Mouse (Mus musculus): ENCODE data around the gene Stk32c. TPM values are rescaled to one million over a fixed set of nuclear protein-coding genes. Genes with fewer than 3 reads are reported as not detected.
A peak's percentile ranks its signal among the peaks of the same experiment; 100 is the strongest.

Gene Stk32c
- polyA plus RNA-seq, 1 experiment from 2014 or later, result not detected

DNA sequence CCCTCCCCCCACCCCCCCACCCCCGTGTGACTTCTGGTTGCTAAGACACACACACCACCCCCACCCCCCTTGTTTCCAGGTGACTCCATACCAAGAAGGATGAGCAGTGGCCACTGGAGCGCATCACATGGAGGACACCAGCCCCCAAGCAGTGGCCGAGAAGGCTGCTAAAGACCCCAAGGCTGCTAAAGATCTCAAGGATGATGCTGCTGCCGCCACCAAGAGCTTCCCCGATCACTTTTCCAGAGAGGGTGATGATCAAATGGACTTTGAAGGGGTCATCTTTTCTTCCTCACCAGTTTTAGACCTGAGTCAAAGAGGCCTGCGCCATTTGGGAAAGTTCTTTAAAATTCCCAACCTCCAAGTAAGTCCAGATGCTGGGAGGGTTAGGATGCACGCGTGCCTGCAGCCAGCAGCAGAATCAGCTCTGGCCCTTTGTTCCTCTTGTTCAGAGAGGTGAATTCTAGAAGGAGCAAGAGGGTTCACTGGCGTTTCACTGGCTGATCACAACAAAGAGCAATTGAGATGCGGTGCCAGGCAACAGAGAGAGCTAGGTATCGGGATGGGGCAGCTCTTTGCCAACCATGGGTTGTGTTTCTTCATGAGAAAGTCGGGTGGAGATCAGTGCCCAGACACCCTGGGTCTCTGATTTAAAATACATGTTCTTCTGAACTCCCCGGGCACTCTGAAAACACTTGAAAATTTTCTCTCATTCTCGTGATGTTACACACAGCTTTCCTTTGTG lies 1.7 kb upstream of the Stk32c start:
- Histone ChIP-seq H3K4me1 (replicated peaks; ENCODE audit: control insufficient read depth, insufficient read depth, low read length) (no peaks in the 10 kb centered on the region), H3K36me3 (ENCODE audit: control insufficient read depth, insufficient read depth, low read length) (no peaks in the 10 kb centered on the region), H3K27me3 (replicated peaks; ENCODE audit: control insufficient read depth, insufficient read depth, low read length) (no peaks in the 10 kb centered on the region), H3K9ac (ENCODE audit: low read depth, low read length) (no peak overlapping the region), H3K4me2 (no peak overlapping the region), H3K27ac (ENCODE audit: low read depth, low read length) (no peak overlapping the region), H3K4me3 (ENCODE audit: low read depth, low read length) (no peak overlapping the region), H3K9me3 (ENCODE audit: control insufficient read depth, low read length) (no peaks in the 10 kb centered on the region)
- ATAC-seq (replicated peaks; ENCODE audit: low FRiP score) (no peak), DNase-seq (ENCODE audit: low spot score) (peak; percentile 27)
- WGBS, result 76% methylated on average over 14 of the region's 14 CpGs

DNA sequence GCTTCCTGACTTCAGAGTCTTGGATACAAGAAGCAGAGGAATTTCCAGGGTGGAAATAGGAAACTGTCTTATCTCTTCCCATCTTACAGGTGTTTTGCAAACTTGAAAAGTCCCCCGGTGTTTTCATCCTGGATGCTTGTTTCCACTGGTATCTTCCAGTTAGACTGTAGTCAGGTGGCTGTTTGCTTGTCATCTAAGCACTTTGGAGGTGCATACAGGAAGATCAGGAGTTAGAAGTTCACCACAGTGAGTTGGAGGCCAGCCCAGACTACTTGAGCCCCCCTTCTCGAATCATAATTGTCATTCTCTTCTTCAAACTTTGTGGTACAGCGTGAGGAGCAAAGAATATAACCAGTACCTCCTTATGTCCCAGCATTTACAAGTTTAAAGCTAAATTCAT lies 1.1 kb upstream of the Stk32c start:
- Histone ChIP-seq H3K4me2 (no peak overlapping the region), H3K27ac (ENCODE audit: low read depth, low read length) (no peak overlapping the region), H3K4me3 (ENCODE audit: low read depth, low read length) (no peak overlapping the region), H3K36me3 (ENCODE audit: control insufficient read depth, insufficient read depth, low read length) (no peaks in the 10 kb centered on the region), H3K9me3 (ENCODE audit: control insufficient read depth, low read length) (no peaks in the 10 kb centered on the region), H3K27me3 (replicated peaks; ENCODE audit: control insufficient read depth, insufficient read depth, low read length) (no peaks in the 10 kb centered on the region), H3K9ac (ENCODE audit: low read depth, low read length) (no peak overlapping the region), H3K4me1 (replicated peaks; ENCODE audit: control insufficient read depth, insufficient read depth, low read length) (no peaks in the 10 kb centered on the region)
- WGBS, result 77% methylated on average over 3 of the region's 3 CpGs
- DNase-seq (ENCODE audit: low spot score), result no peak
- no peak for ATAC-seq (replicated peaks; ENCODE audit: low FRiP score)

DNA sequence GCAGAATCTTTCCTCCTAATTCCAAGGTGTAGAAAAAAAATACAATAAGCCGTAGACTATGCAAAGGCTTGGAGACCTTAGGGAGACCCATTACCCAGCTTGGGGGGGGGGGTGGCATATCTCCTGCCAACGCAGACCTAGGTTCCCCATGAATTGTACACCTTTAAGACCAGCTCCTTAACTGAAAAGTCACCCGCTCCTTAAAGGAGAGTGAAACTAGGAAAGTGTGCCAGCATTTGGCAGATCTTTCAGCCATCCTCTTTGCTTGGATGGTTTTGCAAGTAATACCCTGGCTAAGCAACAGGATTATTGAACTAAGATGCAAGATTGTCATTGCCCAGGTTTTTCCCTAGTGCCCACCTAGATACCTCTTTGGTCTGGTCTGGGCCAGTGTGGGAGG lies 644 bp upstream of the Stk32c start:
- no peaks in the 10 kb centered on the region for H3K36me3 ChIP-seq (ENCODE audit: control insufficient read depth, insufficient read depth, low read length)
- H3K9ac ChIP-seq (ENCODE audit: low read depth, low read length), result peak overlapping the region; percentile 59; the same call in 1 of the 2 replicates
- ATAC-seq (replicated peaks; ENCODE audit: low FRiP score) (no peak), DNase-seq (ENCODE audit: low spot score) (peak; percentile 28)
- no peaks in the 10 kb centered on the region for H3K27me3 ChIP-seq (replicated peaks; ENCODE audit: control insufficient read depth, insufficient read depth, low read length)
- peak overlapping the region; percentile 77 for H3K4me2 ChIP-seq
- no peak overlapping the region for H3K27ac ChIP-seq (ENCODE audit: low read depth, low read length)
- WGBS, result 70% methylated on average over 3 of the region's 3 CpGs
- H3K4me1 ChIP-seq (replicated peaks; ENCODE audit: control insufficient read depth, insufficient read depth, low read length), result no peaks in the 10 kb centered on the region
- peak overlapping the region; percentile 66; the same call in 1 of the 2 replicates for H3K4me3 ChIP-seq (ENCODE audit: low read depth, low read length)
- no peaks in the 10 kb centered on the region for H3K9me3 ChIP-seq (ENCODE audit: control insufficient read depth, low read length)

DNA sequence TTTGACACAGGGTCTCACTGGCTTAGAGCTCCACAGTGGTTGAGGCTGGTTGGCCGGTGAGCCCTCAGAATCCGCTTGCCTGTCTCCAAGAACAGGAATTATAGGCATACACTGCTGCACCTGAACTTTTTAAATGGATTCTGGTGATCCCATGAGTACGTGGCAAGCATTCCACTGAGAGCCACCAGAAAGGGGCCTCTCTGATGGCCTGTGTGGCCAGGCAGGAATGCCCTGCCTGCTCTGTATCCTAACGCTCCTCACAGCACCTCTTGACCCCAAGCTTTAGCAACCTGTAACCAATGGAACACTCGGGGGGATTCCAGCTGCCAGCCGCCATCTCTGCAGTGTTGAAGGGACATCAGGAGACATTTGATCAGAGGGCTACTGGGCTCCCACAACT lies 1.3 kb downstream of the Stk32c start:
- Histone ChIP-seq H3K27me3 (replicated peaks; ENCODE audit: control insufficient read depth, insufficient read depth, low read length) (no peaks in the 10 kb centered on the region), H3K4me2 (no peak overlapping the region), H3K36me3 (ENCODE audit: control insufficient read depth, insufficient read depth, low read length) (no peaks in the 10 kb centered on the region), H3K9me3 (ENCODE audit: control insufficient read depth, low read length) (no peaks in the 10 kb centered on the region), H3K4me1 (replicated peaks; ENCODE audit: control insufficient read depth, insufficient read depth, low read length) (0 out of 2 replicates have a peak, but pooled peaks cover 4% of the 10 kb centered on the region), H3K9ac (ENCODE audit: low read depth, low read length) (no peak overlapping the region), H3K27ac (ENCODE audit: low read depth, low read length) (no peak overlapping the region), H3K4me3 (ENCODE audit: low read depth, low read length) (no peak overlapping the region)
- DNase-seq (ENCODE audit: low spot score), result peak; percentile 20
- WGBS, result 83% methylated on average over 6 of the region's 6 CpGs
- ATAC-seq (replicated peaks; ENCODE audit: low FRiP score), result no peak

DNA sequence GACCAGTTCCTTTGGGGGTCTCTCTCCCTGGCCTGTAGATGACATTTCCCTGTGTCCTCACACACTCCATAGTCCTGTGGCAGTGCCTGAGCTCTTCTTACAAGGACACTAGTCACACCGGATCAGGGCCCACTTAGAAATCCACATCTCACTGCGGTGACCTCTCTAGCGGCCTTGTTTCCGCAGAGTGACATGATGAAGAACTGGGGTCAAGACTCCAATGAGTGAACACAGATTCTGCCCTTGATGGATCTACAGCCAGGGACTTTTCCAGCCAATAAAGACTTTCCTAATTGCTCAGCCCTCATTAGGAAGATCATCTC lies 4.4 kb downstream of the Stk32c start:
- WGBS, result 77% methylated on average over 4 of the region's 4 CpGs
- H3K4me3 ChIP-seq (ENCODE audit: low read depth, low read length), result no peak overlapping the region
- no peak overlapping the region for H3K27ac ChIP-seq (ENCODE audit: low read depth, low read length)
- ATAC-seq (replicated peaks; ENCODE audit: low FRiP score), result no peak
- H3K9ac ChIP-seq (ENCODE audit: low read depth, low read length), result no peak overlapping the region
- no peak overlapping the region for H3K4me2 ChIP-seq
- no peaks in the 10 kb centered on the region for H3K36me3 ChIP-seq (ENCODE audit: control insufficient read depth, insufficient read depth, low read length)
- H3K27me3 ChIP-seq (replicated peaks; ENCODE audit: control insufficient read depth, insufficient read depth, low read length), result no peaks in the 10 kb centered on the region
- H3K4me1 ChIP-seq (replicated peaks; ENCODE audit: control insufficient read depth, insufficient read depth, low read length), result 0 out of 2 replicates have a peak, but pooled peaks cover 4% of the 10 kb centered on the region
- no peak for DNase-seq (ENCODE audit: low spot score)
- no peaks in the 10 kb centered on the region for H3K9me3 ChIP-seq (ENCODE audit: control insufficient read depth, low read length)

DNA sequence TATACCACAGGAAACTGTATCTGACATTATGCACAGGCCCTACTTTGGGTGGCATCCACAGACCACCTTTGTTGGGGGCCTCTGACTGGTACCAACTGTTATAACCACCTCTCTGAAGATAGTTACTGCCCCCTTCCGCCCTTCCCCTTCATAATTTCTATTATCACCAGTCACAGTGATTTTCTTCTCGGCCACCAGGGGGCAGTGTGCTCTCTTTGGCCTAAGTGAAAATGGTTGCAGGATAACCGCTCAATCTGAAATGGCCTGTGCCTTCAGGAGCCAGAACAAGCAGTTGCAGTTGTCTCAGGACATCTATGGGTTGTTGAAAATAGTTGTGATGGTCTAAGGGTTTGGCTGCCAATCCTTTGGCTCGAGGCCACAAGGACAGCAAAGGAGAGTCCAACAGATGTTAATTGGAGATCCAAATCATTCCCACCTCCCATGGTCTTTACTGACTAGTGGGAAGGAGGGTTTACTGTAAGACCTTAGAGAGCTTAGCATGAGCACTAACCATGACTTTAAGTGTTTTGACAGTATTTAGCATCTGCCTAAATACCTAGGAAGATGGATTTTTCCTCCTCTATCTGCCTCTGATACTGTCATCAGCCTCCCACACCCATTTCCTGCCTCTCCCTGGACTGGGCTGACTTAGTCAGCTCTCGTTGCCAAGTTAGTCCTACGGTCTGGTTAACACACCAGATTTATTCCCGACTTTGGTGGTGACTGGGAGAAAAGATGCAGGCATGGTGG lies 4.9 kb downstream of the Stk32c start:
- H3K27ac ChIP-seq (ENCODE audit: low read depth, low read length), result no peak overlapping the region
- H3K36me3 ChIP-seq (ENCODE audit: control insufficient read depth, insufficient read depth, low read length), result no peaks in the 10 kb centered on the region
- H3K4me1 ChIP-seq (replicated peaks; ENCODE audit: control insufficient read depth, insufficient read depth, low read length), result 0 out of 2 replicates have a peak, but pooled peaks cover 4% of the 10 kb centered on the region
- no peak overlapping the region for H3K9ac ChIP-seq (ENCODE audit: low read depth, low read length)
- H3K4me2 ChIP-seq, result no peak overlapping the region
- peak; percentile 47 for DNase-seq (ENCODE audit: low spot score)
- 12% methylated on average over 7 of the region's 7 CpGs for WGBS
- ATAC-seq (replicated peaks; ENCODE audit: low FRiP score), result no peak; the same call in 1 of the 2 replicates
- no peaks in the 10 kb centered on the region for H3K27me3 ChIP-seq (replicated peaks; ENCODE audit: control insufficient read depth, insufficient read depth, low read length)
- no peak overlapping the region for H3K4me3 ChIP-seq (ENCODE audit: low read depth, low read length)
- no peaks in the 10 kb centered on the region for H3K9me3 ChIP-seq (ENCODE audit: control insufficient read depth, low read length)

DNA sequence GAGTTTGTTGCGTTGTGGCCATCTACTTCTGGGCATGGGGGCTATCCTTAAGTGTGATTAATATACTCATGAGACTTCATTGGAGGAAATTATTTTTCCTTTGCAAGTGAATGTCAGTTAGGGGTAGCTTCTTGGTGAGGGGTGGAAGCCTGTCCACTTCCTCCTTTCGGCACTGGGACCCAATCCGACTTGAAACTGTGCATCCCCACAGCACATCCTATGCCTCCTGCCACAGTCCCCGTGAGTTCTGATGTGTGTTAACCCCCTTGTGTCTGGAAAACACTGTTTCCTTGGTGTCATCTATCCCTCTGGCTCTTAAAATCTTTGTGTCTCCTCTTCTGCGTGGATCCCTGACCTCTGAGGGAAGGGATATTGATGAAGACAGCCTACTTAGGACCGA lies 11.9 kb downstream of the Stk32c start:
- no peak overlapping the region for H3K27ac ChIP-seq (ENCODE audit: low read depth, low read length)
- no peaks in the 10 kb centered on the region for H3K4me1 ChIP-seq (replicated peaks; ENCODE audit: control insufficient read depth, insufficient read depth, low read length)

DNA sequence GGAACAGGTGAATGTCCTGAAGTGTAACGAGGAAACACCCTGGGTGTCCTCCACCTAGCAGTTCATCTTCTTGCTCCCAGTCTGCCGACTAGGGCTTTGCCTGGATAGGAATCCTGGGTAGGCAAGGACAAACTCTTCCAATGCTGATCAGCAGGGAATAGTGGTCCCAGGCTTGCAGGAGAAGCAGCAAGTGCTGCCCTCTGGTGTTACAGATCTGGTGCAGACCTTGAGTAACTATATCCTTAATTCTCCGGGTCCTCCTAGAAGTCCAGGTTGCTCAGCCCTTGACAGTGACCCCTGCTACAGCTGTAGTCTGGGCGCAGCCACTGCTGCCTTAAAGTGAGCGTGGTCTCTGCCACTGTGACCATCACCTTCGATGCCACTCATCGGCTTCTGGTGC lies 13.0 kb downstream of the Stk32c start:
- H3K9ac ChIP-seq (ENCODE audit: low read depth, low read length), result no peak overlapping the region
- no peak overlapping the region for H3K4me3 ChIP-seq (ENCODE audit: low read depth, low read length)
- no peak for ATAC-seq (replicated peaks; ENCODE audit: low FRiP score)
- no peak overlapping the region for H3K27ac ChIP-seq (ENCODE audit: low read depth, low read length)
- DNase-seq (ENCODE audit: low spot score), result no peak
- H3K27me3 ChIP-seq (replicated peaks; ENCODE audit: control insufficient read depth, insufficient read depth, low read length), result peaks cover 12% of the 10 kb centered on the region
- no peaks in the 10 kb centered on the region for H3K9me3 ChIP-seq (ENCODE audit: control insufficient read depth, low read length)
- H3K36me3 ChIP-seq (ENCODE audit: control insufficient read depth, insufficient read depth, low read length), result no peaks in the 10 kb centered on the region
- no peaks in the 10 kb centered on the region for H3K4me1 ChIP-seq (replicated peaks; ENCODE audit: control insufficient read depth, insufficient read depth, low read length)
- no peak overlapping the region for H3K4me2 ChIP-seq
- 25% methylated on average over 7 of the region's 7 CpGs for WGBS

More for the DNA sequence above, 11.9 kb downstream of the Stk32c start:
- H3K9ac ChIP-seq (ENCODE audit: low read depth, low read length), result no peak overlapping the region
- no peak for DNase-seq (ENCODE audit: low spot score)
- WGBS, result 48% methylated on average over 6 of the region's 6 CpGs
- no peak overlapping the region for H3K4me3 ChIP-seq (ENCODE audit: low read depth, low read length)
- H3K4me2 ChIP-seq, result no peak overlapping the region
- no peaks in the 10 kb centered on the region for H3K9me3 ChIP-seq (ENCODE audit: control insufficient read depth, low read length)
- ATAC-seq (replicated peaks; ENCODE audit: low FRiP score), result no peak
- H3K36me3 ChIP-seq (ENCODE audit: control insufficient read depth, insufficient read depth, low read length), result no peaks in the 10 kb centered on the region
- H3K27me3 ChIP-seq (replicated peaks; ENCODE audit: control insufficient read depth, insufficient read depth, low read length), result peaks cover 12% of the 10 kb centered on the region

DNA sequence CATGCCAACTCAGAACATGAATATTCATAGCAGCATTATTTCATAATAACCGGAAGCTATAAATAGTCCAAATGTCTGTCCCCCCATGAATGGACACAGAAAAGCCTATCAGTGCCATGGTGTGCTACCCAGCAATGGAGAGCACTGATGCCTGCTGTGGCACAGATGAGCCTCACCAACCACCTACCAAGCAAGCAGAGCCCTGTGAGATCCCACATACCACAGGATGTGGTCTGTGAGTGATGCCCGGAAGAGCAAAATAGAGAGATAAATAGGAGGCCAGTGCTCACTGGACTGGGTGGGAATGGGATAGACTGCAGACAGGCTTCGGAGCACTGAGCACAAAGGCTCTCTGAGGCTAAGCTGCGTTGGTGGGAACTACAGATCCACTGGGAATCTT lies 16.1 kb downstream of the Stk32c start:
- Histone ChIP-seq H3K4me3 (ENCODE audit: low read depth, low read length) (no peak overlapping the region), H3K9me3 (ENCODE audit: control insufficient read depth, low read length) (no peaks in the 10 kb centered on the region), H3K9ac (ENCODE audit: low read depth, low read length) (no peak overlapping the region), H3K4me1 (replicated peaks; ENCODE audit: control insufficient read depth, insufficient read depth, low read length) (no peaks in the 10 kb centered on the region), H3K4me2 (no peak overlapping the region), H3K36me3 (ENCODE audit: control insufficient read depth, insufficient read depth, low read length) (no peaks in the 10 kb centered on the region), H3K27ac (ENCODE audit: low read depth, low read length) (no peak overlapping the region), H3K27me3 (replicated peaks; ENCODE audit: control insufficient read depth, insufficient read depth, low read length) (peaks cover 8% of the 10 kb centered on the region)
- WGBS, result 61% methylated on average over 4 of the region's 4 CpGs
- peak; percentile 15 for DNase-seq (ENCODE audit: low spot score)
- ATAC-seq (replicated peaks; ENCODE audit: low FRiP score), result no peak

All from liver, embryonic 11.5 days (tissue).